Mouse (Mus musculus) E14TG2a.4 (cell line): Measurements from ENCODE around the gene Eef1akmt3.

Source experiments
- CTCF ChIP-seq: conservative IDR thresholded peaks from 2 replicates; pipeline ENCODE4 v1.5.1; 2014; ENCODE audit warnings: low read length
- NANOG ChIP-seq: IDR thresholded peaks from 2 replicates; pipeline ENCODE4 v1.6.1; 2014; ENCODE audit warnings: borderline replicate concordance, low read length, mixed read lengths
- POU5F1 ChIP-seq: IDR thresholded peaks from 2 replicates; pipeline ENCODE4 v1.6.1; 2014; ENCODE audit warnings: low read length, borderline replicate concordance

DNA sequence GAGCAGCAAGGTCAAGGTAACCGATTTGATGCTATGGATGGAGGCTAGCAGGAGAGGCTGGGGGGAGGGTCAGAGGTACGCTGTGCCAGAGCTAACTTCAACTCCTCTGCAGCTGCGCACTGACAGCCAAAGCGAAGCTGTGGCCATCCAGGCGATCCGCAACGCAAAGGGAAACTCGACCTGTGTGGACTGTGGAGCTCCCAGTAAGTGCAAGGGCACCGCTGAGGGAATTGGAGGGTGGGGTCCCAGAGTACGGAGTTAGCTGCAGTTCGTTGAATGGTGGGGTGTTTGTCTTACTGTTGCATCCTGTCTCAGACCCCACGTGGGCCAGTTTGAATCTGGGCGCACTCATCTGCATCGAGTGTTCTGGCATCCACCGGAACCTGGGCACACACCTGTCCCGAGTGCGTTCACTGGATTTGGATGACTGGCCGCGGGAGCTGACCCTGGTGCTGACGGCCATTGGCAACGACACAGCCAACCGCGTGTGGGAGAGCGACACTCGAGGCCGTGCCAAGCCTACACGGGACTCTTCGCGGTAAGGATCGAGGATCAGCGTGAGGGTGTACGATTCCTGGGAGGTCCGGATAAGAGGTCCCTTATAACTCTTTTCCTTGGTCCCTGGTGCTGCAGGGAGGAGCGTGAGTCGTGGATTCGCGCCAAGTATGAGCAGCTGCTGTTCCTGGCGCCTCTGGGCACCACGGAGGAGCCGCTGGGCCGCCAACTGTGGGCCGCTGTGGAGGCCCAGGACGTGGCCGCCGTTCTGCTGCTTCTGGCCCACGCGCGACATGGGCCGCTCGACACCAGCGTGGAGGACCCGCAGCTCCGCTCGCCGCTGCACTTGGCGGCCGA is 49.5 kb upstream of the Eef1akmt3 start:
- TF ChIP-seq CTCF: no peak
- no peak for TF ChIP-seq NANOG
- TF ChIP-seq POU5F1: no peak
